In the genomic region with DNA sequence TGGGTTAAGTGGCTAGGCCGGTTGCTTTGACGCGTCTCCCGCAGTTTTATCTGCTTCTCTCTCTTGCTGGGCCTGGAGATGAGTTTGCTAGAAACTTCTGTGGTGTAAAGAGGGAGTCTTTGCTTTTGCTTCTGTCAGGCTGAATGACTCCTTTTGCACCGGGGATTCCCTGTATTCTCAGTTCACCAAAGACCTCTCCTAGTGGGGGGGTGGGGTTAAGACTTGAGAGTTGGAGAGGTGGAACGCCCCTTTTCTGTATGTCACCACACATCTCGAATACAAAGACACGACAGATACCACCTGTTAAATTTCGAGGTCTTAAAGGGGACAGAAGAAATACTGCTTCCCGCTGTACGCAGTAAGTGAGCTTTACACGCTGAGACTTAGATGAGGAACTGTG, we compare ENCODE assay signal across 8 mouse cellular contexts. TPM values are rescaled to one million over a fixed set of nuclear protein-coding genes. Genes with fewer than 3 reads are reported as not detected.
A peak's percentile ranks its signal among the peaks of the same experiment; 100 is the strongest.
DNase-seq lines count a peak whose midpoint lies in the region; ATAC-seq and TF ChIP-seq lines count a peak whose summit lies in the region.

A gene (minus strand): TSS at position 190 of the 400 bp plus-strand sequence.

- intact Hi-C loops in heart, postnatal 10 days (cut with DNase I): no loop called here

- H3K27me3 ChIP-seq in kidney, embryonic 15.5 days: no peaks in the 10 kb centered on the region
- no peaks in the 10 kb centered on the region for H3K27me3 ChIP-seq in embryonic facial prominence, embryonic 15.5 days
- no peaks in the 10 kb centered on the region for H3K27me3 ChIP-seq in limb, embryonic 11.5 days (ENCODE audit: control insufficient read depth, insufficient read depth, low read length)
- H3K27me3 ChIP-seq in neural tube, embryonic 13.5 days: no peaks in the 10 kb centered on the region

- H3K9me3 ChIP-seq in kidney, embryonic 15.5 days (replicated peaks): no peaks in the 10 kb centered on the region
- no peaks in the 10 kb centered on the region for H3K9me3 ChIP-seq in ES-E14 (ENCODE audit: control insufficient read depth, insufficient read depth, low read depth, low read length)
- H3K9me3 ChIP-seq in embryonic facial prominence, embryonic 15.5 days (replicated peaks): no peaks in the 10 kb centered on the region
- H3K9me3 ChIP-seq in limb, embryonic 11.5 days (ENCODE audit: control insufficient read depth, low read length): no peaks in the 10 kb centered on the region
- no peaks in the 10 kb centered on the region for H3K9me3 ChIP-seq in neural tube, embryonic 13.5 days

- peak within 1 kb of the TSS; percentile 89 for H3K4me2 ChIP-seq in kidney, embryonic 15.5 days
- H3K4me2 ChIP-seq in embryonic facial prominence, embryonic 15.5 days (replicated peaks): peak within 1 kb of the TSS; percentile 72
- peak within 1 kb of the TSS; percentile 91 for H3K4me2 ChIP-seq in limb, embryonic 11.5 days (ENCODE audit: low read depth, severe bottlenecking)
- peak within 1 kb of the TSS; percentile 82 for H3K4me2 ChIP-seq in neural tube, embryonic 13.5 days

- peak within 1 kb of the TSS; percentile 82 for H3K27ac ChIP-seq in kidney, embryonic 15.5 days
- peak within 1 kb of the TSS; percentile 0; the same call in 1 of the 2 replicates for H3K27ac ChIP-seq in ES-E14 (ENCODE audit: insufficient read depth, low read depth, low read length, poor library complexity, severe bottlenecking)
- H3K27ac ChIP-seq in embryonic facial prominence, embryonic 15.5 days (replicated peaks): peak within 1 kb of the TSS; percentile 87
- peak within 1 kb of the TSS; percentile 51; the same call in 1 of the 2 replicates for H3K27ac ChIP-seq in limb, embryonic 11.5 days (replicated peaks; ENCODE audit: low read depth, low read length)
- peak within 1 kb of the TSS; percentile 96 for H3K27ac ChIP-seq in neural tube, embryonic 13.5 days (replicated peaks)

- peak within 1 kb of the TSS; percentile 86 for H3K9ac ChIP-seq in kidney, embryonic 15.5 days
- peak within 1 kb of the TSS; percentile 78 for H3K9ac ChIP-seq in ES-E14 (ENCODE audit: insufficient read depth, low read depth, low read length, poor library complexity, severe bottlenecking)
- H3K9ac ChIP-seq in embryonic facial prominence, embryonic 15.5 days: peak within 1 kb of the TSS; percentile 81
- H3K9ac ChIP-seq in limb, embryonic 11.5 days (ENCODE audit: low read length): peak within 1 kb of the TSS; percentile 81
- H3K9ac ChIP-seq in neural tube, embryonic 13.5 days: peak within 1 kb of the TSS; percentile 97

- in situ Hi-C loops in ES-E14 (cut with MboI; ENCODE audit: low sequenced_read_pairs in 2 of 2, unreplicated experiment in 2 of 2): no loop called here

- peak within 1 kb of the TSS; percentile 90 for H3K4me3 ChIP-seq in kidney, embryonic 15.5 days (replicated peaks)
- peak within 1 kb of the TSS; percentile 75 to 93 for H3K4me3 ChIP-seq in ES-E14 (ENCODE audit: insufficient read depth in 1 of 2, low read depth in 1 of 2, low read length in 2 of 2, poor library complexity in 1 of 2, severe bottlenecking in 1 of 2)
- peak within 1 kb of the TSS; percentile 83 for H3K4me3 ChIP-seq in embryonic facial prominence, embryonic 15.5 days (replicated peaks)
- peak within 1 kb of the TSS; percentile 84 for H3K4me3 ChIP-seq in limb, embryonic 11.5 days (ENCODE audit: low read depth, low read length)
- peak within 1 kb of the TSS; percentile 94 for H3K4me3 ChIP-seq in neural tube, embryonic 13.5 days

- DNase-seq in kidney, adult 11 months: no peak
- no peak for DNase-seq in ES-E14 (ENCODE audit: low read depth, low spot score)
- DNase-seq in heart, postnatal 10 days: no peak
- no peak for DNase-seq in limb, embryonic 11.5 days (ENCODE audit: low spot score)
- DNase-seq in adipocyte (ENCODE audit: low spot score): no peak

- H3K36me3 ChIP-seq in kidney, embryonic 15.5 days: no peaks in the 10 kb centered on the region
- H3K36me3 ChIP-seq in ES-E14 (ENCODE audit: control insufficient read depth, insufficient read depth, low read length, poor library complexity, severe bottlenecking): no peaks in the 10 kb centered on the region
- no peaks in the 10 kb centered on the region for H3K36me3 ChIP-seq in embryonic facial prominence, embryonic 15.5 days
- no peaks in the 10 kb centered on the region for H3K36me3 ChIP-seq in limb, embryonic 11.5 days (ENCODE audit: control insufficient read depth, insufficient read depth, low read length)
- H3K36me3 ChIP-seq in neural tube, embryonic 13.5 days: no peaks in the 10 kb centered on the region

- 4% methylated on average over 12 of the region's 12 CpGs for WGBS in kidney, embryonic 15.5 days
- WGBS in embryonic facial prominence, embryonic 15.5 days: 5% methylated on average over 12 of the region's 12 CpGs
- WGBS in limb, embryonic 11.5 days: 11% methylated on average over 12 of the region's 12 CpGs
- WGBS in neural tube, embryonic 13.5 days: 10% methylated on average over 12 of the region's 12 CpGs

- peaks cover 25% of the 10 kb centered on the region for H3K4me1 ChIP-seq in kidney, embryonic 15.5 days
- H3K4me1 ChIP-seq in ES-E14 (ENCODE audit: control insufficient read depth in 2 of 2, insufficient read depth in 2 of 2, low read length in 2 of 2, poor library complexity in 1 of 2): peaks cover 6 to 9% of the 10 kb centered on the region in 2 experiments; a peak in 1 of 4 replicates
- H3K4me1 ChIP-seq in embryonic facial prominence, embryonic 15.5 days: peaks cover 26% of the 10 kb centered on the region
- peaks cover 12% of the 10 kb centered on the region for H3K4me1 ChIP-seq in limb, embryonic 11.5 days (ENCODE audit: control insufficient read depth, insufficient read depth, low read length)
- H3K4me1 ChIP-seq in neural tube, embryonic 13.5 days (replicated peaks): peaks cover 31% of the 10 kb centered on the region

- ATAC-seq in kidney, embryonic 15.5 days (replicated peaks; ENCODE audit: low FRiP score): peak; percentile 30
- ATAC-seq in embryonic facial prominence, embryonic 15.5 days (ENCODE audit: insufficient number of reproducible peaks, low FRiP score, low TSS enrichment, low read depth): no peak
- ATAC-seq in limb, embryonic 11.5 days (ENCODE audit: insufficient number of reproducible peaks, low FRiP score, low TSS enrichment, low read depth): no peak; the same call in 1 of the 2 replicates
- 0 out of 2 replicates have a peak, but pooled peaks have one; percentile 3 for ATAC-seq in neural tube, embryonic 13.5 days (ENCODE audit: low read depth)

TF ChIP-seq in ES-E14, 5 proteins besides CTCF, POLR2A, EP300 and RAD21:
- no peak for TF ChIP-seq HCFC1 (IDR thresholded peaks at IDR 0.05; ENCODE audit: borderline replicate concordance, insufficient read depth, low read length)
- TF ChIP-seq ZNF384 (IDR thresholded peaks at IDR 0.05; ENCODE audit: low read depth, low read length): no peak
- TF ChIP-seq ZC3H11A (IDR thresholded peaks at IDR 0.05; ENCODE audit: borderline replicate concordance, low read depth, low read length): no peak
- TF ChIP-seq MAFK (IDR thresholded peaks at IDR 0.05; ENCODE audit: insufficient read depth, low read depth, low read length): no peak
- TF ChIP-seq CHD2 (IDR thresholded peaks at IDR 0.05; ENCODE audit: low read depth, low read length): no peak

RNA-seq across cellular contexts. Expression of the gene that starts here (rescaled TPM):
- 35.3 and 39.4 TPM in 2 replicates for polyA plus RNA-seq in kidney, embryonic 15.5 days (2015; fragmentation: Nextera tagmentation; extraction: Ambion mirVana)
- total RNA-seq in ES-E14 (2012; rRNA removed): 89.1 and 139 TPM in 2 replicates
- polyA plus RNA-seq in embryonic facial prominence, embryonic 15.5 days (2015; fragmentation: Nextera tagmentation; extraction: Ambion mirVana): 45.8 and 52.4 TPM in 2 replicates
- 10 to 100 TPM; 81.4 to 86.9 TPM for total RNA-seq in heart, postnatal 10 days (2021)
- 23.3 and 23.6 TPM in 2 replicates for polyA plus RNA-seq in limb, embryonic 11.5 days (2014; fragmentation: Nextera tagmentation; extraction: Ambion mirVana)
- polyA plus RNA-seq in neural tube, embryonic 13.5 days (2015; fragmentation: Nextera tagmentation; extraction: Ambion mirVana): 127 and 134 TPM in 2 replicates

Comparison
In these comparisons a context has a peak if more than half of its experiments do, and no peak if none do; other contexts are left out.
1. ATAC-seq: peak in kidney, embryonic 15.5 days (single experiment) and neural tube, embryonic 13.5 days (single experiment); none in embryonic facial prominence, embryonic 15.5 days (single experiment) and limb, embryonic 11.5 days (single experiment).
2. H3K27ac ChIP-seq: peak in every context shown above with its lines; median percentile 96 in neural tube, embryonic 13.5 days; 87 in embryonic facial prominence, embryonic 15.5 days; 82 in kidney, embryonic 15.5 days; 51 in limb, embryonic 11.5 days; 0 in ES-E14.
3. Peak in every context shown above with its lines, with median percentiles within 50 percentile points of each other: H3K4me2 ChIP-seq, H3K4me3 ChIP-seq and H3K9ac ChIP-seq.